Mouse (Mus musculus) cerebellum, adult 11 months (tissue): ENCODE measurements at regions not wholly inside any gene's neighbourhood (a gene's known extent, or its start where the extent isn't known, plus 50 kb on each side); places are given as distances from the start of the nearest gene placed in this dataset.
"Not testable (repeated sequence)": the region's sequence is repeated elsewhere in the genome, so short reads cannot be mapped to it uniquely, and the experiment has no call there.

Experiments used
- DNase-seq: peaks from one replicate; pipeline ENCODE4 v3.0.0; 2022

DNA sequence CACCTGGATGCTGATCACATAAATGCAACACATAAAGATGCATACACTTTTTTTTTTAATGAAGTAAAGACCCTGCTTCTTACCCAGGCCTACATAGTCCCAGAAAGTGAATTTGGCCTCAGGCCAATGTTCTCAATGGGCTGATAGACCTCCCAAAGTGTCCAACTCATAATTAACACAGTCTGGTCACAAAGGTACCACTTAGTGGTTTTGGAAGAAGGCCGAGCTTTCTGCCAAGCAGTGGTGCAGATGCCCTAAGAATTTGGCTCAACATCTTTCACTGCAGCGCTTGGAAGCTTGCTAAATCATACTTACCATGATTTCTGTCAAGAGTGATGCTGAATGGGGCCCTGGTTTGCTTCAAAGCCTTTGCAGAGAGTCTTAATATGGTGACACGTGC lies 706.4 kb upstream of the Rag2 start:
- DNase-seq, result no peak

DNA sequence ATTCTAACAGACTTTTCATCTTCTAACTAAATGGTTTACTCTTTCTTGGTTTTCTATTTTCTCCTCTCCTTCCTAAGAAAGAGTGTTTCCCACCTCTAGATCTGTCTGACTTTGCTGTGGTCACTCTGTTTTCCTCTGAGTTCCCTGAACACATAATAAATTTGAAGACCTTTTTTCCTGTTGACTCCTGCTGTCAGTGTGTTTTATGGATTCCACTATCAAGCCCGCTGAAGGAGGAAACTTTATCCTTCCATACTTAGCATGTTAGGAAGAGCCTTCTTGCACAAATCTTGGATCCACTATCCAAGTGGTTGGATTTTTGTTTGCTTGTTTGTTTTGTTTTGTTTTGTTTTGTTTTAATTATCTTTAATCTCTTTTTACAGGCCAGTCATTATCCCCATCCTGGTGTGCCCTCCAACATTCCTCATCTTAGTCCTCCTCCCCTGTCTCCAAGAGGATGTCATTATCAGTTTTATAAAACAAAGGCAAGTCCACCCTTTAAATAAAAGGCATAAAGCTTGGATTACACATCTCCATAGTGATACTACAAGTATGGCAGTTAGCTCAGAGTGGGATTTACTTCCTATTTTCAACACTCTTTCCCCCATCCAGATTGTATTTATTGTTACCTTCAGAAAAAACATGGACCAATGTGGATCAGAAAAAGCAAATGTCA lies 704.8 kb upstream of the Rag2 start:
- DNase-seq, result no peak

DNA sequence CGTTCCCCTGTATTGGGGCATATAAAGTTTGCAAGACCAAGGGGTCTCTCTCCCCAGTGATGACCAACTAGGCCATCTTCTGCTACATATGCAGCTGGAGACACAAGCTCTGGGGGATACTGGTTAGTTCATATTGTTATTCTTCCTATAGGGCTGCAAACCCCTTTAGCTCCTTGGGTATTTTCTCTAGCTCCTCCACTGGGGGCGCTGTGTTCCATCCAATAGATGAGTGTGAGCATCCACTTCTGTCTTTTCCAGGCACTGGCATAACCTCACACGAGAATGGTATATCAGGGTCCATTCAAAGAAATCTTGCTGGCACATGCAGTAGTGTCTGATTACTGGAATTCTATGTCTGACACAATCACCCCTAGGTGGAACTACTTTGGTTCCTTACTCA lies 675.9 kb upstream of the Rag2 start:
- DNase-seq, result not testable (repeated sequence)

DNA sequence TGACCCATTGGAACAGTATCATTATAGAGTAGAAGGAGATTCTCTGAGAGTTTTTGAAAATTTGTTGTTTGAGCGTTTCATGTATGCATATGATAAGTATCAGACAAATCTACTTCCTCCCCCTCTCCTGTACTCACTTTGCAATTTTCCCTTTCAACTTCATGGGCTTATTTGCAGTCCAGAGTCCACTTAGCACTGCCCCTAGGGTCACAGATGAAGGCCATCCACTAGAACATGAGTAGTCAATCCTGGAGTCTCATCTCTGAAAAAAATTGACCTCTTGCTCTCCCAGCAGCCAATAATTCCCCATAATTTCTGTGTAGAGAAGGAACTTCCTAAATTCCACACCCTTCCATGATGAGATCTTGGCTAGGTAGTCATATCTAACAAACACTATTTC lies 665.1 kb upstream of the Rag2 start:
- no peak for DNase-seq

DNA sequence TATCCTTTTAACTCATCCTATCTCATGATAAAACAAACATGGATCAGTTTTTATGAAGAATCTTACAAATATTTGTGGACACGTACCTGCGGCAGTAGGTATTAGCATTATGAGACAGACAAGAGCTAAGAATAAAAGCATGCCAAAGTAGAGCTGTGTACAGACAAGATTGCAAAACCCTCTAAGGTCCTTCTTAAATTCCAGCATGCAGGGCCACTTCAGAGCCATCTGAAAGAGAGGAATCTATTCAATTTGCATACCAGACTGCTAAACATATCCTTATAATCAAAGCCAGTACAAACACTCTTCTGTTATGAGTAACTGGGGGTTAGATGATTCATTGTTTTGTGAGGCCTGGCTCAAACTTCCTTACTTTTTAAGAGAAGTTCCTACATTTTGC lies 659.9 kb upstream of the Rag2 start:
- DNase-seq, result no peak

DNA sequence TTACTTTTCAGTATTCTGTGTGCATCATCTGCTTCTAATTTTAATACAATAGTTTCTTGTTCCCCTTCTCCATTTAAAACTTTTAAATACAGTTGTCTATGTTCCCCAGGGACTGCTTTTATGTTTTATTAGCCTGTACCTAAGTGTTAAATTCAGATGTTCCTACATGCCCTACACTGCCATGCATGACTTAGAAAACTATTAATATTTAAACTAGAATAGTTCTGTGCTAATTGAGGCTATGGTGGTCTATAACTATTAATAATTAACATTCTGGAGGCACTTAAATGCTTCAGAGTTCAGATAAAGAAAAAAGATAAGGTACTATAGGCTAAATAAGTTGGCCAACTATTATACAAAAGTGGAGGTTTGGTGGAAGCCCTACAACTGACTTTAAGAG lies 647.3 kb upstream of the Rag2 start:
- no peak for DNase-seq

DNA sequence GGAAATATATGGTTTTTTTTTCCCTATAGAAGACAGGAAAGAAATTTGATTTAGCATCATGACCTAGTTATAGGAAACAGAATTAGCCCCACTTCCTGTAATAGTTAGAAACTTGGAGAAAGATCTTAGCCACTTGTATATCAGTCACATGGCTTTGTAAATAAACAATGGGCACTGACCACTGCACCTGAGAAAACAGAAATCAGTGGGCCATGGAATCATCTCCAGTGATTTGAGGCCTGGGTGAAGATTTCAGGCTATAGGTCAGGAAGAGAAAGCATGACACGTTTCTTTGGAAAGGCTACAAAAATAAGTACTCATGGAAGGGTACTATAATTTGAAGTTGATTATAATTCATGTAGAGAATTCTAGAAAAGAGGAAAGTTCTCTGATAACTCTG lies 642.2 kb upstream of the Rag2 start:
- DNase-seq, result no peak

DNA sequence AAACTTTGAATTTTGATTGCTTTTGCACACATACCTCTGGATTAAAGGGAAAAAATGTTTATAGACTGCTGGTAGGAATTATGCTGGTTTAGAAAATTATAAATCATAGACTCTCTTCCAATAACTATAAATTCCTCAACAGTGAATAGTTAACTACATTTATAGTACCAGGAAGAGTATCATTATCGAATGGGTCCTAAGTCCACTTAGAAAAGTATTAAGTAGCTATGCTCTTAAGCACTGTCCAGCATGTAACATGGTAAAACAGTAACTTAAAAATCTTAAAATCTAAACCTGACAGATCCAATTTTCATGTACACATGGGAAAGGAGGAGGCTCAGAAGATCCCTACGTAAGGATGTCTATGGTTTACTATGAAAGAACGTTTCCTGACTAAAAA lies 609.2 kb upstream of the Rag2 start:
- no peak for DNase-seq

DNA sequence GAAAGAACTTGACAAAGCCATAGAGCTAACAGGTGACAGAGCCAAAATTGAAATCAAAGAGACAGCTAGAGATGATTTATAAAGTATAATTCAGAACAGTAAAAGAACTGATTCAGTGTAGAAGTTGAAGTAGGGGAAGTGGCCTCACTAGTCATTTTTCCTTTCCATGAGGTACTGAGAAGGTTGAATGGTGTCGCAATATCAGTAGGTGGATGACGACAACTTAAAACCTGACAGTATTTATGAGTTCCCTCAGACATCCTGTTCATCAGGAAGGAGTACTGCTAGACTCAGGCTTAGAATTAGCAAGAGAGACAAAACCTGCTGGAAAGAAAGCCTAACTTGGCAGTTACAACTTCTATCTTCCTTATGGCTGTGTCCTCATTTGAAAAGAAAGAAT lies 605.1 kb upstream of the Rag2 start:
- no peak for DNase-seq

DNA sequence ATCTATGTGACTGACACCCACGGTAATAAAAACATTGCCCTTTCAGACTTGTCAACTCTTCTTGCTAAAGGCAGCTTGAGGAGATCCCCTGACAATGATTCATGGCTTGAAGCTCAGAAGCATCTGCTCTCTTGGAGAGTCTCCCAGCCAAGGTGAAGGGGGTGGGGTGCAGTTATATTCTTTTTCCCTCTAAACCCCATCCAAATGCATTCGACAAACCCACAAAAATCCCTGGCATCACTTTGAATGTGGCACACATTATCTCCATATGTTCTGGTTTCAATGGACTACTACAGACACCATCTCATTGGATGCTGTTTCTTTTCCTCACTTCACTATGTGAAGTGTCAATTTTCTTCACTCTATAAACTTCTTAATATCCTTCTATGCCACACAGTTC lies 603.0 kb upstream of the Rag2 start:
- no peak for DNase-seq

DNA sequence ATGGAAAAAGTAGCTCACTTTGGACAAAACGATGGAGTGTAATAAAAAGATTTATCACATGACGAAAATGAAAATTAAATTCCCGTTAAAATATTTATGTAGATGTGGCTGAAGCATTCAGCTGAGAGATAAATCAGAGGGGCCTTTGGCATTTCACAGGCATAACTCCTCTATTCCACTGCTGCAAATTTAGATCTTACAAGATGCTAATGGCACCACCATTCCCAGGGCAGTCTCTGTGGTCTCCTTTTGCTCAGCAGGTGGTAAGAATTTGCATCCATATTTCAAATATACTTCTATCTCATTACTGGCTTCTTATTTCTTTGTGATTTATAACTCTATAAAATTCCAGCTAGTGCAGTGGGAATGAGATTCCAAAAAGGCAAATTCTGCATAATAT lies 581.5 kb upstream of the Rag2 start:
- DNase-seq, result no peak

DNA sequence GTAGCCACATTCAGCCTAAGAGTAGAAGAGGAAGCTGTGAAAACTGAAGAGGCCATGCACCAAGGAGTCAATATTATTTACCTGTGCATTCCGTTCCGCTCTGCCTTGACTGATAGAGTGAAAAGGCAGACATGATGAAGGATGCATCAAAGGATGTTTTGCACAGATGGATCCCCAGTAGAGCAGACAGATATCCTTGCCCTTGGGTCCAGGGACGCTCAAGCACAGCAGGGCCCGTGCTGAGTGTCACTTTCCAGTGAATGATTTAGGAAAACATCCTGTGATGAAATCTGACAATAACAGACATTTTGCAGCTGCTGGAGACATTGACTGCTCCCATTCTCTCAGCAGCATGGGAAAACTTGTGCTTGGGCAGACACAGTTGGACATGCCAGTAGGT lies 561.6 kb upstream of the Rag2 start:
- no peak for DNase-seq

DNA sequence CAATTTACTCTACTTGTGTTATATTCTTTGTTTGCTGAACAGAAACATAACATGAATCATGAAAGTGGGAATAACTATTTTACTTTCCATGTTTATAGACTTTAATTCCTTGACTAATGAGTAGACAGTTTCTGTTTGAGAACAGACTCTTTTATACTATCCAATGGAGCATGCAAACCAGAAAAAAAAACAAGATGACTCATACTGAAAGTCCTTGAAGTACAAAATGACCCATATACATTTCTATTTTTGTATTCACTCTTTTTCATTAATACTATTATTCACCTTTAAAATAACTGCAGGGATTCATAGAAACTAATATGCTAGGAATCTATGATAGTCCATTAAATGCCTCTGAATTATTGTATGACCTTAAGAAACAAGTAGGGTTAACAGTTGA lies 549.5 kb upstream of the Rag2 start:
- DNase-seq, result no peak

DNA sequence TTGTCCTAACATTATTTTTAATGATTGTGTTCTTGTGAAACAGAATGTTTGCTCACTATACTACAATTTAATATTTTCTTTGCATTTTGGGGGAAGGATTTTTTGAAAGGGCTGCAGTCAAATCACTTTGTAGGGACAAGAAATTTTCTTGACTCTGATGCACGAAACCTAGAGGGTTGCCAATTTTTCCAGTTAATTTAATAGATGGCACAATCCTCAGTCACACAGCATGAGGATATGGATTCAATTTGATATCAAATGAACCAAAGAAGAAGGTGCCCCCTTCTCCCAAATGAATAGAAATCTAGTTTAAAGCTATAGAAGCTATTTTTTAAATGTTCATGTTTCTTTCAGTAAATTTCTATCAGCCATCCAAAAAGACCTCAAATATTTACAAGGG lies 544.3 kb upstream of the Rag2 start:
- DNase-seq, result no peak

DNA sequence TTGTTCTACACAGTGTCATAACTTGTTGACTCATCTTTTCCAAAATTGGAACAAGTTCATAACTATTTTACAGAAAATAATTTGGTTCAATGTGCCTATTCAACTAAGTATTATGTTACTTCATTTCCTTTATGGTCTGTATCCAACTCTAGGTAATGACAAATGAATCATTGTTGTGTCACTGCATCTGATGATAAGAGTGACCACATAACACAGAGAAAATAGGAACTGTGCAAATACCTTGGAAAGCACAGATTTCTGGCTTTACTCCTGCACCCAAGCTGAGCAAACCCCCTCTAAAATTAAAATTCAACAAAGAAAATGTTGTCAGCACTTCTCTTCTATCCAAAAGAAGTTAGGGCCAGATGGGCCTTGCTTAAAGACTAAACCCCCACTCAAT lies 540.7 kb upstream of the Rag2 start:
- DNase-seq, result no peak

DNA sequence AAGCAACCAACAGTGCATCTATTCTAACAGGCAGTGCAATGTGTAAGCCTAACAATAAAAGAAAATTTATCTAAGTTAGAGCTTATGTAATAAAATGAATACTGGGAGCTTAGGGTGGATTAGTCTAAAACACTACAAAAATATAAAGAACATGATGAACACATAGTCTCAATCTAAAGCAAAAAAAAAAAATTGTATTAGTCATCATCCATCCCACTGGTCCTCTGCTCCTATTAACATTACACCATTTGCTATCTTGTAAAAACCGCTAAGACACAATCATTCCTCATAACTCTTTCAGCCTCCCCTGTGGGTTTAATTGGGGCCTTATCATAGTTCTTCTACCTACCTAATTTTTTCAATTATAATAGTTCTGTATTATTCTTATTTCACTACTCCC lies 539.9 kb upstream of the Rag2 start:
- DNase-seq, result no peak

DNA sequence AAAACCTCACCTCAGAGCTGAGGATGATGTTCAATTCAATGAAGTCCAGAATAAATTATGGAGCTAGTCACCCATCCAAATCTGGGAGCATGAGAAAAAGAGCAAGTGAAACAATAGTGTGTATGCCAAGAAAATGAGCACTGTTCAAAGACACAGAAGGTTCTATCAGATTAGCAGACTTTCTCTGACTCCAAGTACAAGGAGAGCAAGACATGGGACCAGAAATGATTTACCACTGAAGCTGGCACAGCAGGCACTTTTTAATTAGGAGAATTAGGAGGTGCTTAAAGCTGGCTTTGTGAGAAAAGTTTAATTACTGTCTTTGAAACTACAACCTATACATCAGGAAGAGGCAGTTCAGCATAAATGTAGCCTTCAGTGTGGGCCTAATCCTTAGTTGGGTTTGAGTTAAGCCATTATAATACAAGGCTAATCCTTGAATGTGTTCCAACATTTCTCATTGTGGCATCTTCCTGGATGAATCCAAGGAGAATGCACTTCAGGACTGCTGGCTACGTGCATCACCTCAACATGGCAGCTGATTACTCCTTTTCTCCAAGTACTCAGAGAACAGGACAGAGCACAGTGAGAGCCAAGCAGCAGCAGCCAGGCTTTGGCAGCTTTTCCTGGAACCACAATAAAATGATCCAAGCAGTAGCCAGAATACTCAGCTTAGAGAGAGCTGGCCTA lies 517.2 kb upstream of the Rag2 start:
- no peak for DNase-seq

DNA sequence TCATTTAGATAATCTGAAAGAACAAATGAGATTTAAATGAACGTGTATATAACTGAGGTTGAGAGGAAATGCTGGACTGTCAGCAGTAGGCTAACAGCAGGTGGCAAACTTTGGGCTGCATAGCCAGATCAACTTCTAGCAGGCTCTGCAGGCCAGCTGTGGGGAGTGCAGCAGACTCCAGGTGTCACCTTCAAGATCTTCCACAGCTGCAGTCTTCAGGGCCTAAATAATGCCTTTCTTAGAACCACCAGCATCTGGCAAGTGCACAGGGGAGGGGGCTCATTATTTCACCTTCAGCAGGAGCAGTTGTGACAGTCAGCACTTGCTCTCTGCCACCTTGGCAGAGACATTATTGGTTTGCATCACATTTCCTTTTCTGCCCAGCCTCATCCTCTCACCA lies 487.7 kb upstream of the Rag2 start:
- DNase-seq, result no peak

DNA sequence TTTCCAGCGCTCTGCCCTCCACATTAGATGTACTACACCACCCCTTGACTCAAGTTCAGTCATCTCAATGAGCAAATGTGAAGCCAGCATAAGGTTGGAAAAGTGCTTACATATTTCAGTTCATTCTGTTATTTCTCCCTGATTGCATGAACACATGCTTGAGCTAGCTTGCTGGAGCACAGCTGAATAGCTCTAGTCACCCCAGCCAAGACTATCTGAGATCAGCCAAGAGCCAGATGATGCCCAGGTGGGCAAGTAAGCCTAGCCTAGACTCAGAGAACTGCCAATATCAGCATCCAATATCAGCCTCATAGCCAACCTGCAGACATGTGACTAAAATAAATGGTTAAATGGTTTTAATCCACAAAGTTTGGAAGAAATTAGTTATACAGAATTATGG lies 484.6 kb upstream of the Rag2 start:
- no peak for DNase-seq

DNA sequence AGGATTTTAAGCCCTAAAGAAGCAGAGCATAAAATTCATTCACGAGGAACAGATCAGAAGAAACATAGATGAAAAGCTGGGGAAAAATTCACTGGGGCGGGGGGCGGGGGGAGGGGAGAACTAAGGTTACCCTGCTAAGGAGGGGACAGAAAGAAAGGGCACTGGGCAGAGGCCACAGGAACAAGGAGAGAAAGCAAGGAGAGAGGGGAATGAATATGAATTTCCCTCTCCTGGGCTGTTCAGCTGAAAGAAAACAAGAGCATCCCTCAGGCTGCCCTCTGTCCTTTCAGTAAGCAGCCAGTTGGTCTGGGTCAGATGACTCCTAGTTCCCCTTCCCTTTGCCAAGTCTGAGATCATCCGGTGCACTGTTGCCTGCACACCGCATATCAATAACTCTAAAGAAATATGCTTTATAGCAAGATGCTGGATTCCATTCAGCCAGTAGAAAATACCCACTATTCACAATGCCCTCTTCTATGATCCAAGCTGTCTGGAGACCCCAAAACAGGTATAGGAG lies 467.7 kb upstream of the Rag2 start:
- DNase-seq, result no peak

DNA sequence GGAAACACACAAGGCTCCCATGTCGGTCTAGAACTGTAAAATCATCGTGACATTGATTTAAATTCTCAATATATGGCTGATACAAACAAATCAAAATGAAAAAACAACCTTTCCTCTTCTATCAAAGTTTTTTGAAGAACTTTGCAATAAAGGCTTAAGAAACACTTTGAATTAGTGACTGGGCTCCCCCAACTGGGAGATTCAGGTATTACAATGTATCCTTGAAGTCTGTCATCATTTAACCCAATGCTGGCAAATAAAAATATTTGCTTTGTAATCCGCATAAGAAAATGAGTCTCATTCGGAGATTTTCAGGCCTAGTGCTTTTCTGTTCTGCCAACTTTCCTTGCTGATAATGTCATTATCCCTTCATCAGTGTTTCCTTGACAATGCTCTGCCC lies 465.2 kb upstream of the Rag2 start:
- no peak for DNase-seq

DNA sequence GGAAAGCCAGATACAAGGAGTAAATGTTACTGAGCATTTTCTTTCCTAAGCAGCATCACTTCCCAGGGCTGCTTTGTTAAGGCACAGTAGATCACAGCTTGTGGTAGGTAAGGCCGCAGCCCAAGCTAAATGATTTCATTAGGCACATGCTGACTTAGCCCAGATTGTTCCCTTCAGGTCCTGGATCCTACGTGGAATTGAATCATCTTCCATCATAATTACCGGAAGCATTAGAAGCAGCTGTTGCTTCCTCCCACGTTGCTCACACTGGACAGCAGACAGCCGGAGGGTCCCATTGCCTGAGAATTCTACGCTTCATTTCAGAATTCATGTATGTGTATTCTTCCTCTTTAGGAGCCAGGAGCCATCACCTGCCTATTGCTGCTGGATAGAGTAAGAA lies 458.6 kb upstream of the Rag2 start:
- no peak for DNase-seq

DNA sequence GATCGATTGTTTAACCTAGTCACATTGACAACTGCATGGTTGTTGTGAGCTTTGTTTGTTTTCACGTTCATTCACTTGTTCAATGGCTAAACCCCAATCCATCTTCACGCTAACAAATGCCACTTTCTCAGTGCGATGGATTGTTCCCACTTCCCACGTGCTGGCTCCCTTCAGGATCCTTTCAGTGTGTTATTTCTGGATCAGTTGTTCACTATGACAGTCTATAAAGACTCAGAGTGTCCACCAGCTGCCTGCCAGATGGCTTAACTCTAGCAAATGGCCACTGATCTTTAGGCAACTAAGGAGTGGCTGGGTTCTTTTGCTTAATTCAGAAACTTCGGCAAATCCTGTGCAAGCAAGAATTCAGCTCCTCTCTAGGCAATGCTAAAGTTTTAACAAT lies 451.7 kb upstream of the Rag2 start:
- no peak for DNase-seq

DNA sequence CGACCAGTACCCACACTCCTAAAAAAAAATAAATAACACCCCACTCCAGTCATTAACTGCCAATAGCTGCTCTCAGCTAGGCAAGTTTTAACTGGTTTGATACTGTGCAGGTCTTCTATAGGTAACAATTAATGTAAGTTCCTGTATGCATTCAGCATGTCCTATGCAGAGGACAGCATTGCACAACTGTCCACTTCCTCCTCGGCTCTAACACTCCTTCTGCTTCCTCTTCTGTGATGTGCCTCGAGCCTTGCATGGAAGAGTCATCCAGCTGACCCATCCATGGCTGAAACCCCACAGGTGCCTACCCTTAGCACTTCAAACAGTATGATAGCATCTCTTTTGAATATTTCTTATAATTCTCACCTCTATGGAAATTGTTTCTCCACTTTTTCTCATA lies 449.4 kb upstream of the Rag2 start:
- DNase-seq, result no peak

DNA sequence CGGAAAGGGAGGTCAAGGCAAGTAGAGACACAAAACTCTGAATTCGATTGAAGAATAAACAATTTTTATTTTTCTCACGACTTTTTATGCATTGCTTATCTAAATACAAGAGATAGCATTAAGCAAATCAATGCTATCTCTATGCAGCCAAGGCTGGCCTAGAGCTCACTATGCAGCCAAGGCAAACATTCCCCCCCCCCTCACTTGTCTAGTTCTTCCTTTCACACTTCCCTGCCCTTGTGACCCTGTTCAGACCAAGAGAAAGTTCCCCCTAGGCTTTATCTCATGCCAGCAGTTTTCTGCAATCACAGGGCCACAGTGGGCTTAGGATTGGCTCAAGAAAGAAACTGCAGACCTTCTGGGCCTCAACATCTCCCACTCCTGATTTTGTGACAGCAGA lies 417.9 kb upstream of the Rag2 start:
- DNase-seq, result no peak
